ENCODE assay signal across 15 mouse cellular contexts in genomic region chr15:98131001-98131400, GRCm38 (mm10). TPM values are rescaled to one million over a fixed set of nuclear protein-coding genes. Genes with fewer than 3 reads are reported as not detected.
"Had no signal": no experiment of that assay in that cellular context is flagged by ENCODE, and none has a peak within 500 bp of the region (broad histone marks: within the 10 kb centered on the region; RNA-seq: fewer than 3 reads in every experiment).

No protein-coding gene starts in this region.

- H3K4me3 ChIP-seq: layer of hippocampus, adult 2 months; limb, embryonic 13.5 days; midbrain, embryonic 12.5 days; stomach, embryonic 15.5 days had no signal

- H3K4me2 ChIP-seq: limb, embryonic 13.5 days; midbrain, embryonic 12.5 days; stomach, embryonic 15.5 days had no signal

- H3K9me3 ChIP-seq: limb, embryonic 13.5 days; midbrain, embryonic 12.5 days; stomach, embryonic 15.5 days had no signal

- H3K4me1 ChIP-seq: limb, embryonic 13.5 days; midbrain, embryonic 12.5 days; stomach, embryonic 15.5 days had no signal

- H3K9ac ChIP-seq: limb, embryonic 13.5 days; liver, embryonic 14.5 days; midbrain, embryonic 12.5 days; stomach, embryonic 15.5 days had no signal

- DNase-seq: kidney, postnatal 4 days; left cerebral cortex, postnatal 4 days; lung, adult 18-20 months; right cerebral cortex, adult 18-20 months; right cerebral cortex, postnatal 25 days; thymus, postnatal 4 days had no signal

- H3K27me3 ChIP-seq: limb, embryonic 13.5 days; midbrain, embryonic 12.5 days; stomach, embryonic 15.5 days had no signal

- H3K27ac ChIP-seq: kidney, postnatal 0 days; layer of hippocampus, adult 2 months; limb, embryonic 13.5 days; liver, embryonic 14.5 days; midbrain, embryonic 12.5 days; stomach, embryonic 15.5 days had no signal

- ATAC-seq: midbrain, embryonic 16.5 days had no signal

RNA-seq across cellular contexts. Expression of gene Ccdc184, which starts 36.0 kb away (rescaled TPM):
- total RNA-seq: liver, adult 2 months; megakaryocyte-erythroid progenitor cell, adult 5-6 weeks had no signal
- polyA plus RNA-seq: liver, adult 2 months; liver, embryonic 14.5 days had no signal
